26 mouse cellular contexts compared by ENCODE assay signal in the genomic region with DNA sequence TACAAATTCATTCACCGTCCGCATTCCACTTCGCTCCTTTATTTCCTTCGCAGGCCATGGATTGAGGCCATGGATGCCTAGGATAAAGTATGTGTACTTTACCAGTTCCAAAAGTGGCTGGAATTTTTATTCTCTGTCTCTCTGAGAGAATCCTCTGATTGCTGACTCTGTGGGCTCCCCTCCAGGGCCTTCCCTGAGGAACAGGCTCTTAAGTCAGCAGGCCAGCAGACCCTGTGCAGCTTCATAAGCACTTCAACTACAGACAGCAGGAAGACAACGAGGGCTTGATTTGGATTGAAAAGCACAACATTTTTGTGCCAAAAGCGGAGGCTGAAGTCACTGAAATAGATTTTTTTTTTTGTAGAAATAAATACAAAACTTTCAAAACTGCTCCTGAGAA.
DNase-seq lines count a peak whose midpoint lies in the region; ATAC-seq and TF ChIP-seq lines count a peak whose summit lies in the region.
"Had no signal": no experiment of that assay in that cellular context is flagged by ENCODE, and none has a peak within 500 bp of the region (broad histone marks: within the 10 kb centered on the region; RNA-seq: fewer than 3 reads in every experiment).

No protein-coding gene starts in this region.

- no peaks in the 10 kb centered on the region for H3K9me3 ChIP-seq in heart, embryonic 11.5 days (replicated peaks; ENCODE audit: control insufficient read depth, low read length)
- H3K9me3 ChIP-seq in midbrain, embryonic 11.5 days (ENCODE audit: control insufficient read depth, low read length), result no peaks in the 10 kb centered on the region
- H3K9me3 ChIP-seq in midbrain, postnatal 0 days (ENCODE audit: low read length), result no peaks in the 10 kb centered on the region
- H3K9me3 ChIP-seq in hindbrain, embryonic 14.5 days (ENCODE audit: control insufficient read depth, low read length), result no peaks in the 10 kb centered on the region
- H3K9me3 ChIP-seq: embryonic facial prominence, embryonic 13.5 days; forebrain, embryonic 13.5 days; G1E; heart, embryonic 12.5 days; hindbrain, embryonic 15.5 days; kidney, embryonic 15.5 days; liver, embryonic 15.5 days; midbrain, embryonic 12.5 days; neural tube, embryonic 13.5 days had no signal

- H3K9ac ChIP-seq in heart, embryonic 11.5 days (ENCODE audit: low read depth, low read length), result no peak overlapping the region
- no peak overlapping the region for H3K9ac ChIP-seq in midbrain, embryonic 11.5 days (ENCODE audit: low read length)
- no peak overlapping the region for H3K9ac ChIP-seq in midbrain, postnatal 0 days (replicated peaks; ENCODE audit: low read length, poor library complexity, severe bottlenecking)
- H3K9ac ChIP-seq in hindbrain, embryonic 14.5 days, result no peak overlapping the region
- H3K9ac ChIP-seq: embryonic facial prominence, embryonic 13.5 days; forebrain, embryonic 13.5 days; heart, embryonic 12.5 days; hindbrain, embryonic 15.5 days; kidney, embryonic 15.5 days; liver, embryonic 15.5 days; lung, embryonic 14.5 days; midbrain, embryonic 12.5 days; neural tube, embryonic 13.5 days had no signal

- H3K27me3 ChIP-seq in heart, embryonic 11.5 days (ENCODE audit: control insufficient read depth, insufficient read depth, low read length), result no peaks in the 10 kb centered on the region
- H3K27me3 ChIP-seq in midbrain, embryonic 11.5 days (ENCODE audit: control insufficient read depth, insufficient read depth, low read length), result no peaks in the 10 kb centered on the region
- no peaks in the 10 kb centered on the region for H3K27me3 ChIP-seq in midbrain, postnatal 0 days (ENCODE audit: insufficient read depth, low read length)
- H3K27me3 ChIP-seq in hindbrain, embryonic 14.5 days (ENCODE audit: control insufficient read depth, insufficient read depth, low read length), result no peaks in the 10 kb centered on the region
- H3K27me3 ChIP-seq: embryonic facial prominence, embryonic 13.5 days; forebrain, embryonic 13.5 days; heart, embryonic 12.5 days; hindbrain, embryonic 15.5 days; kidney, embryonic 15.5 days; liver, embryonic 15.5 days; midbrain, embryonic 12.5 days; neural tube, embryonic 13.5 days; Patski had no signal

- no peak overlapping the region for H3K27ac ChIP-seq in heart, embryonic 11.5 days (ENCODE audit: low read depth, low read length)
- H3K27ac ChIP-seq in midbrain, embryonic 11.5 days (ENCODE audit: low read depth, low read length), result no peak overlapping the region
- H3K27ac ChIP-seq in midbrain, postnatal 0 days (ENCODE audit: low read depth, low read length), result no peak overlapping the region
- H3K27ac ChIP-seq in hindbrain, embryonic 14.5 days, result no peak overlapping the region
- H3K27ac ChIP-seq: embryonic facial prominence, embryonic 13.5 days; forebrain, embryonic 13.5 days; hindbrain, embryonic 15.5 days; kidney, embryonic 15.5 days; liver, embryonic 15.5 days; midbrain, embryonic 12.5 days; neural tube, embryonic 13.5 days had no signal

- H3K4me3 ChIP-seq in heart, embryonic 11.5 days (ENCODE audit: low read depth, low read length), result no peak overlapping the region
- no peak overlapping the region for H3K4me3 ChIP-seq in midbrain, embryonic 11.5 days (ENCODE audit: low read depth, low read length)
- no peak overlapping the region for H3K4me3 ChIP-seq in midbrain, postnatal 0 days (ENCODE audit: low read depth, low read length)
- no peak overlapping the region for H3K4me3 ChIP-seq in hindbrain, embryonic 14.5 days (replicated peaks; ENCODE audit: low read length)
- H3K4me3 ChIP-seq: embryonic facial prominence, embryonic 13.5 days; erythroblast, embryonic 14.5 days; forebrain, embryonic 13.5 days; heart, embryonic 12.5 days; hindbrain, embryonic 15.5 days; kidney, embryonic 15.5 days; liver, embryonic 15.5 days; midbrain, embryonic 12.5 days; myocyte; neural tube, embryonic 13.5 days had no signal

- no peaks in the 10 kb centered on the region for H3K4me1 ChIP-seq in heart, embryonic 11.5 days (ENCODE audit: control insufficient read depth, insufficient read depth, low read length)
- H3K4me1 ChIP-seq in midbrain, embryonic 11.5 days (ENCODE audit: control insufficient read depth, insufficient read depth, low read length), result 0 out of 2 replicates have a peak, but pooled peaks cover 2% of the 10 kb centered on the region
- no peaks in the 10 kb centered on the region for H3K4me1 ChIP-seq in midbrain, postnatal 0 days (ENCODE audit: insufficient read depth, low read length)
- 0 out of 2 replicates have a peak, but pooled peaks cover 5% of the 10 kb centered on the region for H3K4me1 ChIP-seq in hindbrain, embryonic 14.5 days (replicated peaks; ENCODE audit: control insufficient read depth, insufficient read depth, low read length)
- H3K4me1 ChIP-seq: embryonic facial prominence, embryonic 13.5 days; forebrain, embryonic 13.5 days; heart, embryonic 12.5 days; hindbrain, embryonic 15.5 days; kidney, embryonic 15.5 days; liver, embryonic 15.5 days; neural tube, embryonic 13.5 days had no signal

- DNase-seq in heart, adult 11 months, result peak; percentile 68
- peak; percentile 86 for DNase-seq in midbrain, embryonic 11.5 days (ENCODE audit: low spot score, missing footprints)
- DNase-seq in midbrain, postnatal 0 days (ENCODE audit: low spot score), result no peak
- peak; percentile 33 for DNase-seq in gastrocnemius, postnatal 10 days
- peak; percentile 43 for DNase-seq in skeletal muscle tissue, adult 2 months (ENCODE audit: low read depth, low spot score)
- no peak for DNase-seq in hindbrain, embryonic 14.5 days (ENCODE audit: low spot score)
- DNase-seq: adrenal gland, postnatal 14 days; cerebellum, adult 11 months; cerebellum, adult 9-11 months; kidney, postnatal 4 days; left cerebral cortex, postnatal 4 days; lung, embryonic 14.5 days; thymus, postnatal 4 days had no signal

- ATAC-seq in heart, embryonic 11.5 days (replicated peaks; ENCODE audit: insufficient number of reproducible peaks, low FRiP score, low TSS enrichment), result no peak
- ATAC-seq in midbrain, embryonic 11.5 days (ENCODE audit: low FRiP score), result no peak
- no peak for ATAC-seq in midbrain, postnatal 0 days (ENCODE audit: low FRiP score)
- no peak for ATAC-seq in hindbrain, embryonic 14.5 days (ENCODE audit: low FRiP score)
- ATAC-seq: forebrain, embryonic 13.5 days; Patski had no signal

- WGBS in heart, embryonic 11.5 days (ENCODE audit: insufficient replicate concordance), result 76% methylated on average over 6 of the region's 6 CpGs
- 55% methylated on average over 6 of the region's 6 CpGs for WGBS in midbrain, embryonic 11.5 days
- WGBS in midbrain, postnatal 0 days, result 57% methylated on average over 6 of the region's 6 CpGs
- WGBS in hindbrain, embryonic 14.5 days, result 54% methylated on average over 6 of the region's 6 CpGs

- no peaks in the 10 kb centered on the region for H3K36me3 ChIP-seq in heart, embryonic 11.5 days (ENCODE audit: control insufficient read depth, insufficient read depth, low read length)
- H3K36me3 ChIP-seq in midbrain, embryonic 11.5 days (ENCODE audit: control insufficient read depth, insufficient read depth, low read length), result no peaks in the 10 kb centered on the region
- no peaks in the 10 kb centered on the region for H3K36me3 ChIP-seq in midbrain, postnatal 0 days (ENCODE audit: insufficient read depth, low read length)
- no peaks in the 10 kb centered on the region for H3K36me3 ChIP-seq in hindbrain, embryonic 14.5 days (replicated peaks; ENCODE audit: control insufficient read depth, insufficient read depth)
- H3K36me3 ChIP-seq: embryonic facial prominence, embryonic 13.5 days; G1E; heart, embryonic 12.5 days; hindbrain, embryonic 15.5 days; kidney, embryonic 15.5 days; liver, embryonic 15.5 days; midbrain, embryonic 12.5 days; neural tube, embryonic 13.5 days had no signal

- TF ChIP-seq CTCF in midbrain, postnatal 0 days (IDR thresholded peaks at IDR 0.05), result no peak

- H3K4me2 ChIP-seq in heart, embryonic 11.5 days, result no peak overlapping the region
- H3K4me2 ChIP-seq in midbrain, embryonic 11.5 days, result no peak overlapping the region
- no peak overlapping the region for H3K4me2 ChIP-seq in midbrain, postnatal 0 days (ENCODE audit: low read depth, low read length, poor library complexity, severe bottlenecking)
- no peak overlapping the region for H3K4me2 ChIP-seq in hindbrain, embryonic 14.5 days (replicated peaks)
- H3K4me2 ChIP-seq: embryonic facial prominence, embryonic 13.5 days; forebrain, embryonic 13.5 days; heart, embryonic 12.5 days; hindbrain, embryonic 15.5 days; kidney, embryonic 15.5 days; liver, embryonic 15.5 days; lung, embryonic 14.5 days; midbrain, embryonic 12.5 days; neural tube, embryonic 13.5 days had no signal

Comparison
In these comparisons a context has a peak if more than half of its experiments do, and no peak if none do; other contexts are left out.
1. DNase-seq: peak in heart, adult 11 months (single experiment), midbrain, embryonic 11.5 days (single experiment), gastrocnemius, postnatal 10 days (single experiment) and skeletal muscle tissue, adult 2 months (single experiment); none in midbrain, postnatal 0 days (single experiment) and hindbrain, embryonic 14.5 days (single experiment).